Mouse (Mus musculus): ENCODE results near the gene Cd93.

DNA sequence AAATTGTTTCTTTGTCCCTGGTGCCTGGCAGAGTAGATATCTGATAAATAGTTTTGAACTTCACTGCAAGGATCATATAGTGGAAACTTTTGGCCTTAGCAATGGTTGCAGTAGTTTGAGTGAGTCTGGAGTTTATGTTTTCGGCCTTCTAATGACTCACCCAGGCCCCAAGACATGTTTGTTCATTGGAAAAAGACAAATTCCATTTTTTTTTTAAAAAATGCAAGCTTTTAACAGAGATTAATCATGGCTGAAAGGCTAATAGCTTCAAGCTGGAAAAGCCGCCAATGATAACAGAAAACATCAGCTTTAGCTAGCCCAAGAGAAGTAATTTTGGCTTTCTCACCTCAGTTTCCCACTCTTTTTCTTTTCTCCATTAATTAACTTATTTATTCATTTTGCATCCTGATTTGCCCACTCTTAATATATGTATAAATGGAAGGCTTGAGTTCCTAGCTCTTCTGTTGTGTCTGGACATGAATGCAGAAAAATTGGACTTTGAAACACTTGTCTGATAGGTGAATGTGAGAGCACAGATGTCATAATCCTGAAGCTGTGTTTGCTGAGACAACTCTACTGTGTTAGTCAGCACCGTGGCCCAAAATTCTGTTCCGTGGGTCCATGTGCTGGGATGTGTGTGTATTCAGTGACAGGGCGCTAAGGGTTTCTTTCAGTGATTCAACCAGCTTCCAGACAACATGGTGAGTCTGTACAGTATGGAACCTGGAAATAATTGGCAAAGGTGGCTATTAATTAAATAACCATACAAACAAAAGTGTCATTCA lies 44.3 kb downstream of the Cd93 start:
- TF ChIP-seq CTCF (IDR thresholded peaks at IDR 0.05; ENCODE audit: extremely low read depth, insufficient read depth, insufficient read length, insufficient replicate concordance) (no peak), POLR2A (IDR thresholded peaks at IDR 0.05; ENCODE audit: low read depth, low read length) (no peak)
